Mouse (Mus musculus) urinary bladder, postnatal 10 days (tissue): ENCODE measurements around the gene Pnma5.

Experiments used
- DNase-seq: peaks from one replicate; pipeline ENCODE4 v3.0.0; 2022; ENCODE audit warnings: low spot score

Gene Pnma5

DNA sequence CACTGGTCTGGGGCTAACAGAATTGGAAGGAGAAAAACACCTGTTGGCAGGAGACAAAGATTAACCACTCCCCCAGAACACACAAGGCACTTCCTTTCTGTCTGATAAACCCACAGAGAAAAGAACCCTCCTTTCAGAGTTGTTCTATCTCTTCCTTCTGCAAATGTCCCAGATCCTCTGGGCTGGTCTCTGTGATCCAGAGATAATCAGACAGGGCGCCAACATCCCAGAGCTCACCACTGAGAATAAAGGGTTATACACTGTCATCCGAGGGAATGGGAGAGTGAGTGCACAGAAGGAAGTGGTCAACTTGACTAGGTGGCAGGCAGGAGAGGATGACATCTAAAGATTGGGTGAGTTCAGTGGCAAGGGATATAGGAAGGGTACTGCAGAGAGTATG lies 51.3 kb downstream of the Pnma5 start:
- DNase-seq: no peak
